Mouse (Mus musculus) kidney, embryonic 14.5 days (tissue): ENCODE measurements around the gene Gm43738. TPM values are rescaled to one million over a fixed set of nuclear protein-coding genes. Genes with fewer than 3 reads are reported as not detected.

Experiments used
- ATAC-seq: fragments of 200-750 bp; cut with Nextera tagmentation; 2 replicates; pipeline ENCODE4 v1.8.0; 2017; ENCODE audit warnings: moderate number of reproducible peaks, mild to moderate bottlenecking, moderate TSS enrichment, moderate library complexity; ENCODE audit not compliant: low FRiP score, low TSS enrichment
- H3K27ac ChIP-seq: fragments of 300-500 bp; sonication (generic); 2 replicates; pipeline ENCODE4 v1.5.1; 2014; ENCODE audit warnings: low read depth, mild to moderate bottlenecking, low read length, moderate library complexity, mixed read lengths
- H3K27me3 ChIP-seq: fragments of 300-500 bp; sonication (generic); 2 replicates; pipeline ENCODE4 v1.6.1; 2014; ENCODE audit warnings: mild to moderate bottlenecking, low read length; ENCODE audit not compliant: control insufficient read depth, insufficient read depth
- H3K36me3 ChIP-seq: fragments of 300-500 bp; sonication (generic); 2 replicates; pipeline ENCODE4 v1.6.1; 2014; ENCODE audit warnings: low read length, mixed read lengths; ENCODE audit not compliant: control insufficient read depth, insufficient read depth
- H3K4me1 ChIP-seq: fragments of 300-500 bp; sonication (generic); 2 replicates; pipeline ENCODE4 v1.6.1; 2014; ENCODE audit warnings: low read length, mixed read lengths; ENCODE audit not compliant: control insufficient read depth, insufficient read depth
- H3K4me2 ChIP-seq: fragments of 300-500 bp; sonication (generic); replicated peaks from 2 replicates; pipeline ENCODE4 v1.6.1; 2014; ENCODE audit warnings: low read depth, mild to moderate bottlenecking, low read length
- H3K4me3 ChIP-seq: fragments of 300-500 bp; sonication (generic); 2 replicates; pipeline ENCODE4 v1.5.1; 2014; ENCODE audit warnings: mild to moderate bottlenecking, low read length
- H3K9ac ChIP-seq: fragments of 300-500 bp; sonication (generic); 2 replicates; pipeline ENCODE4 v1.6.1; 2014; ENCODE audit warnings: low read depth, mild to moderate bottlenecking, low read length, moderate library complexity
- H3K9me3 ChIP-seq: fragments of 300-500 bp; sonication (generic); 2 replicates; pipeline ENCODE4 v1.6.1; 2016; ENCODE audit warnings: low read length; ENCODE audit not compliant: control insufficient read depth
- WGBS: fragments of 180-500 bp; shearing (Covaris S2); extraction: QIAGEN DNeasy Blood & Tissue Kit; methylation state at CpG from one replicate; pipeline ENCODE4 v1.1.7; 2014; 5-methylcytosine and 5-hydroxymethylcytosine counted together
- polyA plus RNA-seq: library from polyadenylated mRNA; unstranded; fragments of >200 nt; fragmentation: Nextera tagmentation; extraction: Ambion mirVana; gene quantifications from 2 replicates; pipeline ENCODE4 v1.2.1, GENCODE M21; 2014

Gm43738 gene
- polyA plus RNA-seq, 1 experiment from 2014 or later = not detected

DNA sequence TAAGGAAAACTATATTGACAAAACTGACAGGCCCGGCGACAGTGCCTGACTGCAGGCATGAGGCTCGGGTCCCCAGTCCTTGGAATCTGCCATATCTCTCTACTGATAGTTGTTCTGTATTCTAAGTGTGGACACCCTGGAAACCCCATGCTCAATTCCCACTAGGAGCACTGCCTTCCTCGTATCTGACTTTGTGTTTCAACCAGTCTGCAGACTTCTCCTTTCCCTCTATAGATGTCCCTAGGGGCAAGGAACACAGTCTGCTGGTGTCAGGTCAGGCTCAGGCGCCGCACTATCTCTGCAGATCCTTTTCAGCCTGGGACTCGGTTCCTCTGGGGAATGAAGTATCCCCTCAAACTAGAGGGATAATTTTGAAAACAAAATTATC is 32.2 kb upstream of the Gm43738 start:
- Histone ChIP-seq H3K27ac (no peak overlapping the region), H3K9ac (no peak overlapping the region), H3K27me3 (no peaks in the 10 kb centered on the region), H3K4me1 (no peaks in the 10 kb centered on the region), H3K4me3 (no peak overlapping the region), H3K36me3 (no peaks in the 10 kb centered on the region), H3K4me2 (no peak overlapping the region), H3K9me3 (no peaks in the 10 kb centered on the region)
- no peak for ATAC-seq
- 85% methylated on average over 7 of the region's 7 CpGs for WGBS

DNA sequence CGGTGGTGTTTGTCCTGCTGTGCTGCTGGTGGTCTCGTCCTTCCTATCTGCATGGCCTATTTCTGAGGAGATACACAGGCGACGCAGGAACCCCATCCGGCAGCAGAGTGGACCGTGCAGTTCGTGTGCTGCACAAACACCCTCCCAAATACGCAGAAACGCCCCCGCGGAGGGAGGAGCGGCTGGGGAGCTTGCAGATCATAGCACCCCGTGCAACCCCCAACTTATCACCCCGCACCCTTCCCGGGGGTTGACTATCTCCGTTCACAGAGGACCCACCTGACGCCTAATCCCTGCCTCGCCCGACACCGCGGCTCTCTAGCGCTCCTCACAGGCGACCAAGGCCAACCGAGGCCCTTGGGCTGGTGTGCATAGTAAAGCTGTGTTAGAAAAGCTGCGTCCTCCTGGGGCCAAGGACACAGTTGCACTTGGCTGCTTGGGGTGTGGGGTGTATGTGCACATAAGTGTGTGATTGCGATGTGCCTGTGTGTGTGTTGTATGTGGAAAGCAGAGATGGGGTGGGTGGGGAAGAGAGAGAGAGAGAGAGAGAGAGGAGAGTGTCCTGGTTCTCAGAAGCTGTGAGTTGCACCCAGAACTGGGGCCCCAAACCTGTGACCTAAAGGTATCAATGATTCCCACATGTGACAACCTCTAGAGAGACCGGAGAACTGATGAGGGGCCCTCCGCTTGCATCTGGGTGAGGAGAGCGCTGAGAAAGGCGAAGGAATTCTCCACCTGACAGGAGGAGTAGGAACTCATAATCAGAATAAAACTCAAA is 31.6 kb upstream of the Gm43738 start:
- no peaks in the 10 kb centered on the region for H3K9me3 ChIP-seq
- peak; percentile 59; the same call in 1 of the 2 replicates for ATAC-seq
- H3K27me3 ChIP-seq = no peaks in the 10 kb centered on the region
- WGBS = 17% methylated on average over 25 of the region's 30 CpGs
- no peak overlapping the region for H3K27ac ChIP-seq
- H3K9ac ChIP-seq = peak overlapping the region; percentile 50; the same call in 1 of the 2 replicates
- H3K36me3 ChIP-seq = no peaks in the 10 kb centered on the region
- H3K4me3 ChIP-seq = peak overlapping the region; percentile 36
- H3K4me1 ChIP-seq = no peaks in the 10 kb centered on the region
- peak overlapping the region; percentile 66 for H3K4me2 ChIP-seq

DNA sequence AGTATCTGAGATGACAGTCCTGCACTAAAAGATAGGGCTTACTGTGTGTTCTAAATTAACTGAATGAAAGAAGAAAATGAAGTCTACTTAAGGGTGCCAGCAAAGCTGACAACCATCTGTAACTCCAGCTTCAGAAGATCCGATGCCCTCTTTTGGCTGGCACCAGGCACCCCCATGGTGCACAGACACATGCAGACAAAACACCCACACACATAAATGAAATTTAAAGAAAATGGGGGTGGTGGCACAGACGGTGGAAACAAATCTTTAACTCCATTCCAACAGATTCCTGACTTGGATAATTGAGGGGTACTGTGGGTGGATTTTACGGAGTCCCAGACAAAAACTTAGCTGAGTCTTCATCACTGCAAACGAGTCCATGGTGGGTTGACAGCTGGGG is 30.9 kb upstream of the Gm43738 start:
- ATAC-seq = no peak
- 50% methylated on average over 4 of the region's 4 CpGs for WGBS
- Histone ChIP-seq H3K27ac (no peak overlapping the region), H3K9me3 (no peaks in the 10 kb centered on the region), H3K4me1 (no peaks in the 10 kb centered on the region), H3K27me3 (no peaks in the 10 kb centered on the region), H3K9ac (peak overlapping the region; percentile 50; the same call in 1 of the 2 replicates), H3K4me2 (peak overlapping the region; percentile 66), H3K36me3 (no peaks in the 10 kb centered on the region), H3K4me3 (peak overlapping the region; percentile 36; the same call in 1 of the 2 replicates)

DNA sequence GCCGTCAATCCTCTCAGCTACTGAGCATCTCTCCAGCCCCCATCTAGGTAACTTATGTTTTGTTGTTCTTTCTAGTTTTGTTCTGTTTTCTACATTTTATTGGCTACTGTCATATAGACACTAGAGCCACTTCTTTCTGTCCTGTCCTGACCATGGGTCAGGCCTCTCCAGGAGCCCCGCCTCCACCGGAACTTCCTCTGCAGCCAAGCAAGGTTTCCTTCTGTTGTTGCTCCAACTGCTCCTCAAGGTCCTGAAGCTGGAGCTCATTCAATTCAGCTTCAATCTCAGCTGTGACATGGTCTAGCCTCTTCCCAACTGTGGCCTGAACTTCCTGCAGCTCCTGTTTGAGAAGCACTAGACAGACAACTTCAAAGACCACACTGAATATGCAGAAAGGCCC is 29.0 kb upstream of the Gm43738 start:
- ATAC-seq = no peak
- H3K27me3 ChIP-seq = no peaks in the 10 kb centered on the region
- H3K9ac ChIP-seq = no peak overlapping the region
- H3K36me3 ChIP-seq = no peaks in the 10 kb centered on the region
- no peak overlapping the region for H3K27ac ChIP-seq
- H3K4me3 ChIP-seq = no peak overlapping the region
- H3K4me1 ChIP-seq = no peaks in the 10 kb centered on the region
- WGBS = 90% methylated on average over 3 of the region's 3 CpGs
- no peaks in the 10 kb centered on the region for H3K9me3 ChIP-seq
- no peak overlapping the region for H3K4me2 ChIP-seq

DNA sequence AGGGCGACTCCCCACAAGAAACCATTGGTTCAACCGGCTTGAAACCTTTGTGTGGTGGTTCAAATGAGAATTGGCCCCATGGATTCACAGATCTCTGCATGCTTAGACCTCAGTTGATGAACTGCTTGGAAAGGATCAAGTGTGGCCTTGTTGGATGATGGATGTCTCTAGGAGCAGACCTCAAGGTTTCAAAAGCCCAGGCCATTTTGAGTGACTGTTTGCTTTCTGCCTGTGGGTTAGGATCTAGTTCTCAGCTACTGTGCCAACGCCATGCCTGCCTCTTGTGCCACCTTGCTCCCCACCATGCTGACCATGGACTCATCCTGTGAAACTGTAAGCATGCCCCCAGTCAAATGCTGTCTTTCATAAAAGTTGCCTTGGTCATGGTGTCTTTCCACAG is 25.1 kb upstream of the Gm43738 start:
- Histone ChIP-seq H3K27me3 (no peaks in the 10 kb centered on the region), H3K27ac (no peak overlapping the region), H3K4me3 (no peak overlapping the region), H3K36me3 (no peaks in the 10 kb centered on the region), H3K4me1 (no peaks in the 10 kb centered on the region), H3K9me3 (no peaks in the 10 kb centered on the region), H3K9ac (no peak overlapping the region), H3K4me2 (no peak overlapping the region)
- WGBS = 88% methylated on average over 3 of the region's 3 CpGs
- ATAC-seq = no peak

DNA sequence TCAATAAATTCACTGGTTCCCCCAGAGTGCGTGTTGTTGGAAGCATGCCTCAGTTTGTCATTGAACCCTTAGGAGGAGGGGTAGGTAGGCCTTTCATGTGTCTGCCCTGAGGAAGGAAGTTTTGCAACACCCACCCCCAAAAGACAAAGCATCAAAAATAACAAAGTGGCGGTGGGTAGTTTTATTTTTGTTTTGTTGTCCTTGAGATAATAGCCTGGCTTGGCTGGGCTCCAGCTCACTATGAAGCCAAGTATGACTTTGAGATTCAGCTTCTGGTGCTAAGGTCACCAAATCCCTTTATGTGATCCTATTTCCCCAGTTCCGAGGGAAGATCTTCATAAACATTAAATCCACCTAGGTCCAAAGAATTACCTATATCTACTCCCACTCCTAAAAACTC is 23.3 kb upstream of the Gm43738 start:
- H3K9me3 ChIP-seq = no peaks in the 10 kb centered on the region
- H3K27ac ChIP-seq = no peak overlapping the region
- no peaks in the 10 kb centered on the region for H3K4me1 ChIP-seq
- no peaks in the 10 kb centered on the region for H3K27me3 ChIP-seq
- H3K4me2 ChIP-seq = no peak overlapping the region
- H3K36me3 ChIP-seq = no peaks in the 10 kb centered on the region
- no peak overlapping the region for H3K4me3 ChIP-seq
- no peak overlapping the region for H3K9ac ChIP-seq
- ATAC-seq = no peak
- 77% methylated on average over 3 of the region's 3 CpGs for WGBS

DNA sequence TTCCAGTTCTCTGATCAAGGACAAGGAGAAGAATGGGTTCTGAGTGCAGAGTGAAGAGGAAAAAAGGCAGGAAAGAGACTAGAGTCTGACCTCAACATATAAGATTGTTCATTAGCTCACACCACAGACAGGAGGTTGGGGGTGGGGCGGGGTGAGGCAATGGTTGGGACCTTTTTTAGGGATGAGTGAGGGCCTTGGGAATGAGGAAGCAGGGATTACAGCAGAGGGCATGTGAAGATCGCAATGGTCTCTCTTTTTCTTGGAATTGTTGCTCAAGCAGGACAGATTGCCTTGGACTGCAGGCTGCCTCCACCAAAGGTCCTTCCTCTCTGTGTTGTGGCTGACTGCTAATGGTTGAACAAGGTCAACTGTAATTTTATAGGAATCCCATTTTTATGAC is 22.4 kb upstream of the Gm43738 start:
- H3K27ac ChIP-seq = no peak overlapping the region
- no peak for ATAC-seq

DNA sequence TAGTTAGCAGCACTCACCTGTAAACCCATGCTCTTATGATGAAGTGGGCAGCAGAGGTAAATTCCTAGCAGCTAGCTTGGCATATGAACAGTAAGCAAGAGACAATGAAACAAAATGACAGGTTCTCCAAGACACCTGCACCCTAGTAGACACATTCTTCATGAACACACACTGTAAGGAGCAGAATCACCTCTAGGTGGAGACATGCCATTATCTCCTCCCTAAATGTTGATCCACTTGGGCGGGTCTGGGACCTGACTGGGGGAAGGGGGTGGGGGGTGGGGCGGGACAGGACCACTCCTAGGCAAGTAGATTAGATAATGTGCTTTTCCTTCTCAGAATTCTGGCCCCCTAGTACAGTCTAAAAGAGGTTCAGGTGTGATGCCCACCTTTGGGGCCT is 14.6 kb upstream of the Gm43738 start:
- no peak overlapping the region for H3K4me2 ChIP-seq
- H3K36me3 ChIP-seq = no peaks in the 10 kb centered on the region
- H3K9ac ChIP-seq = no peak overlapping the region
- ATAC-seq = peak; percentile 62; the same call in 1 of the 2 replicates
- no peaks in the 10 kb centered on the region for H3K27me3 ChIP-seq
- no peak overlapping the region for H3K4me3 ChIP-seq
- H3K9me3 ChIP-seq = no peaks in the 10 kb centered on the region; the same call in 1 of the 2 replicates
- 3% methylated on average over 2 of the region's 2 CpGs for WGBS
- H3K27ac ChIP-seq = no peak overlapping the region
- no peaks in the 10 kb centered on the region for H3K4me1 ChIP-seq

More for the DNA sequence above, 22.4 kb upstream of the Gm43738 start:
- Histone ChIP-seq H3K9ac (no peak overlapping the region), H3K9me3 (no peaks in the 10 kb centered on the region), H3K4me3 (no peak overlapping the region), H3K4me1 (no peaks in the 10 kb centered on the region), H3K36me3 (no peaks in the 10 kb centered on the region), H3K4me2 (no peak overlapping the region), H3K27me3 (no peaks in the 10 kb centered on the region)
- 73% methylated on average over 2 of the region's 2 CpGs for WGBS

DNA sequence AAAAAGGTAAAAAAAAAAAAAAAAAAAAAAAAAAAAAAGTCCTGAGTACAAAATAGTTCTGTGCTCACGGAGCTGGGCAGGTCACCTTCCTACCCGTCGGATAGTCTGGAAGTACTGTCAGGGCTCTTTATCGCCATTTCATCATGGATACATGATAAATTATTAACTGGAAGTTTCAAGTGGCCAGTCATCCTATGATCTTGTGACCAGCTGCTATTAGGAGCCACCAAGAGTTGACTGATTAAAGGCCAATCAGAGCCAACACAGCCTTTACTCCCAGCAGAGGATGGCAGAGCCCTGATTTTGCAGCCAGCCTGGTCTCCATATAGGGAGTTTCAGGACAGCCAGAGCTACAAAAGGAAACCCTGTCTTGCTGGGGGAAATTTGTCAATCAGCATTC is 12.2 kb upstream of the Gm43738 start:
- ATAC-seq = peak; percentile 60; the same call in 1 of the 2 replicates
- WGBS = 66% methylated on average over 4 of the region's 4 CpGs
- Histone ChIP-seq H3K36me3 (no peaks in the 10 kb centered on the region), H3K4me3 (no peak overlapping the region), H3K9ac (no peak overlapping the region), H3K4me2 (no peak overlapping the region), H3K27me3 (no peaks in the 10 kb centered on the region), H3K4me1 (no peaks in the 10 kb centered on the region), H3K9me3 (no peaks in the 10 kb centered on the region; the same call in 1 of the 2 replicates), H3K27ac (no peak overlapping the region)
